Mouse (Mus musculus) forebrain, embryonic 10.5 days (tissue): ENCODE measurements around the gene Emc4. TPM values are rescaled to one million over a fixed set of nuclear protein-coding genes. Genes with fewer than 3 reads are reported as not detected.

Source experiments
- DNase-seq: peaks from one replicate; pipeline ENCODE4 v3.0.0-alpha.2; 2017; ENCODE audit warnings: low spot score; ENCODE audit errors: extremely low spot score
- H3K27ac ChIP-seq: fragments of 300-500 bp; sonication (generic); 2 replicates; pipeline ENCODE4 v1.5.1; 2016; ENCODE audit warnings: mild to moderate bottlenecking
- H3K27me3 ChIP-seq: fragments of 300-500 bp; sonication (generic); 2 replicates; pipeline ENCODE4 v1.6.1; 2016; ENCODE audit warnings: mild to moderate bottlenecking; ENCODE audit not compliant: poor library complexity, severe bottlenecking
- H3K36me3 ChIP-seq: fragments of 300-500 bp; sonication (generic); replicated peaks from 2 replicates; pipeline ENCODE4 v1.6.1; 2016; ENCODE audit warnings: mild to moderate bottlenecking, moderate library complexity
- H3K4me1 ChIP-seq: fragments of 300-500 bp; sonication (generic); 2 replicates; pipeline ENCODE4 v1.6.1; 2016
- H3K4me3 ChIP-seq: fragments of 300-500 bp; sonication (generic); 2 replicates; pipeline ENCODE4 v1.5.1; 2016; ENCODE audit warnings: mild to moderate bottlenecking, moderate library complexity
- H3K9me3 ChIP-seq: fragments of 300-500 bp; sonication (generic); 2 replicates; pipeline ENCODE4 v1.6.1; 2016; ENCODE audit warnings: mild to moderate bottlenecking, moderate library complexity
- WGBS: fragments of 180-500 bp; shearing (Covaris S2); methylation state at CpG from one replicate; pipeline ENCODE4 v1.1.7; 2016; 5-methylcytosine and 5-hydroxymethylcytosine counted together
- polyA plus RNA-seq: library from polyadenylated mRNA; unstranded; fragments of >200 nt; fragmentation: Nextera tagmentation; extraction: Ambion mirVana; gene quantifications from 2 replicates; pipeline ENCODE4 v1.2.1, GENCODE M21; 2016

Emc4 gene
- polyA plus RNA-seq, 1 experiment from 2014 or later = 113 TPM

GRCm38 (mm10) chr2:112318905-112319304, 48.9 kb downstream of the Emc4 start:
- H3K27me3 ChIP-seq = no peaks in the 10 kb centered on the region
- no peaks in the 10 kb centered on the region for H3K4me1 ChIP-seq
- H3K36me3 ChIP-seq = no peaks in the 10 kb centered on the region
- WGBS = 89% methylated on average over 7 of the region's 7 CpGs
- DNase-seq = no peak
- H3K9me3 ChIP-seq = no peaks in the 10 kb centered on the region
- H3K4me3 ChIP-seq = no peak overlapping the region
- H3K27ac ChIP-seq = no peak overlapping the region

- Histone ChIP-seq H3K36me3 (no peaks in the 10 kb centered on the region), H3K27ac (no peak overlapping the region), H3K4me1 (no peaks in the 10 kb centered on the region), H3K27me3 (no peaks in the 10 kb centered on the region), H3K9me3 (no peaks in the 10 kb centered on the region), H3K4me3 (no peak overlapping the region)
- DNase-seq = no peak
- WGBS = 91% methylated on average over 2 of the region's 2 CpGs
Measured at GRCm38 (mm10) chr2:112318227-112318626, 49.6 kb downstream of the Emc4 start.

- no peak overlapping the region for H3K4me3 ChIP-seq
- WGBS = 92% methylated on average over 7 of the region's 7 CpGs
- no peaks in the 10 kb centered on the region for H3K36me3 ChIP-seq
Measured at GRCm38 (mm10) chr2:112315638-112316037, 52.2 kb downstream of the Emc4 start.

More at GRCm38 (mm10) chr2:112315638-112316037, 52.2 kb downstream of the Emc4 start:
- Histone ChIP-seq H3K27me3 (no peaks in the 10 kb centered on the region), H3K27ac (no peak overlapping the region), H3K9me3 (no peaks in the 10 kb centered on the region), H3K4me1 (no peaks in the 10 kb centered on the region)
- DNase-seq = no peak

Other genes with a start within 250 kb of the Emc4 start
- gene Olfr1316, start 233.1 kb downstream of the Emc4 start, polyA plus RNA-seq = not detected in 2 replicates
- not detected in 2 replicates for gene Olfr1317, start 227.7 kb downstream of the Emc4 start, polyA plus RNA-seq
- not detected in 2 replicates for gene Olfr1318, start 213.8 kb downstream of the Emc4 start, polyA plus RNA-seq
- gene Lpcat4, start 128.6 kb downstream of the Emc4 start, polyA plus RNA-seq = 10.8 and 14.4 TPM in 2 replicates
- 0.06 and 0.10 TPM in 2 replicates for gene Nutm1, start 108.7 kb downstream of the Emc4 start, polyA plus RNA-seq
- gene Nop10, start 106.1 kb downstream of the Emc4 start, polyA plus RNA-seq = 224 TPM in 2 replicates
- gene Slc12a6, start 102.2 kb downstream of the Emc4 start, polyA plus RNA-seq = 8.0 and 10.1 TPM in 2 replicates
- not detected in 2 replicates for gene Gm21985, start 101.7 kb downstream of the Emc4 start, polyA plus RNA-seq
- 43.0 and 44.7 TPM in 2 replicates for gene Katnbl1, start 11.2 kb upstream of the Emc4 start, polyA plus RNA-seq
- gene Emc7, start 87.0 kb upstream of the Emc4 start, polyA plus RNA-seq = 10.7 and 11.7 TPM in 2 replicates
- gene Chrm5, start 112.7 kb upstream of the Emc4 start, polyA plus RNA-seq = 0.09 TPM in 1 of 2 replicates, not detected in the other
- 6.2 and 6.7 TPM in 2 replicates for gene Aven, start 124.9 kb upstream of the Emc4 start, polyA plus RNA-seq